Mouse (Mus musculus) forebrain, embryonic 15.5 days (tissue): Measurements from ENCODE around the gene Clec2e. TPM values are rescaled to one million over a fixed set of nuclear protein-coding genes. Genes with fewer than 3 reads are reported as not detected.
"Not testable (repeated sequence)": the region's sequence is repeated elsewhere in the genome, so short reads cannot be mapped to it uniquely, and the experiment has no call there.

ENCODE experiments used
- ATAC-seq: fragments of 200-750 bp; cut with Nextera tagmentation; replicated peaks from 2 replicates; pipeline ENCODE4 v1.8.0; 2017; ENCODE audit warnings: mild to moderate bottlenecking, moderate TSS enrichment, moderate library complexity
- H3K27ac ChIP-seq: fragments of 300-500 bp; sonication (generic); replicated peaks from 2 replicates; pipeline ENCODE4 v1.5.1; 2015; ENCODE audit warnings: mild to moderate bottlenecking, inconsistent platforms
- H3K27me3 ChIP-seq: fragments of 300-500 bp; sonication (generic); 2 replicates; pipeline ENCODE4 v1.6.1; 2015; ENCODE audit warnings: inconsistent platforms
- H3K36me3 ChIP-seq: fragments of 300-500 bp; sonication (generic); 2 replicates; pipeline ENCODE4 v1.6.1; 2015; ENCODE audit warnings: mild to moderate bottlenecking, inconsistent platforms
- H3K4me1 ChIP-seq: fragments of 300-500 bp; sonication (generic); 2 replicates; pipeline ENCODE4 v1.6.1; 2015; ENCODE audit warnings: inconsistent platforms
- H3K4me2 ChIP-seq: fragments of 300-500 bp; sonication (generic); replicated peaks from 2 replicates; pipeline ENCODE4 v1.6.1; 2015; ENCODE audit warnings: mild to moderate bottlenecking, inconsistent platforms
- H3K4me3 ChIP-seq: fragments of 300-500 bp; sonication (generic); 2 replicates; pipeline ENCODE4 v1.5.1; 2015; ENCODE audit warnings: mild to moderate bottlenecking, inconsistent platforms
- H3K9ac ChIP-seq: fragments of 300-500 bp; sonication (generic); replicated peaks from 2 replicates; pipeline ENCODE4 v1.6.1; 2015; ENCODE audit warnings: mild to moderate bottlenecking, inconsistent platforms
- H3K9me3 ChIP-seq: fragments of 300-500 bp; sonication (generic); 2 replicates; pipeline ENCODE4 v1.6.1; 2016; ENCODE audit warnings: inconsistent platforms
- WGBS: fragments of 180-500 bp; shearing (Covaris S2); methylation state at CpG from one replicate; pipeline ENCODE4 v1.1.7; 2015; ENCODE audit warnings: mixed read lengths; 5-methylcytosine and 5-hydroxymethylcytosine counted together
- polyA plus RNA-seq: library from polyadenylated mRNA; unstranded; fragments of >200 nt; fragmentation: Nextera tagmentation; extraction: Ambion mirVana; gene quantifications from 2 replicates; pipeline ENCODE4 v1.2.1, GENCODE M21; 2015

Clec2e gene
- polyA plus RNA-seq = not detected in 2 replicates

DNA sequence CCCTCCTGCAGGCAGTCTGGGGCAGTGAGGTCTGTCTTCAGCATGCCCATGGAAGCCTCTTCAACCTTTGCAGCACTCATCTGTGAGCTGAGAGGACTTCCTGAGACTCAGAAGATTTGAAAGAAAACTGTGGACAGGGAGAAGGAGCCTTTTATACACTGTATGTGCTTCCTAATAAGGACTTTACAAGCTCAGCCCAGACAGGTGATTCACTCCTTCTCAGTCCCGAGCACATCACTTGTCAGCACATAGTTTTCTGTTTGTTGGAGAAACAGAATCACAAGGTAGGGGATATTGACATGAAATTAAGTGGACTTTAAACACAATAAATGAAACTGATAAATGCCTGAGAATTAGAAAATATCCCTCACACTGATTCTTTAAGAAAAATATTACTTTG, at the start of gene Clec2e:
Gene Clec2e (minus strand): TSS at position 120 of the 400 bp plus-strand sequence.
- not testable (repeated sequence) for H3K4me1 ChIP-seq, H3K4me3 ChIP-seq, H3K27ac ChIP-seq, H3K27me3 ChIP-seq, H3K36me3 ChIP-seq, ATAC-seq, H3K9me3 ChIP-seq, H3K4me2 ChIP-seq, H3K9ac ChIP-seq
- 75% methylated on average over 1 of the region's 1 CpGs for WGBS

DNA sequence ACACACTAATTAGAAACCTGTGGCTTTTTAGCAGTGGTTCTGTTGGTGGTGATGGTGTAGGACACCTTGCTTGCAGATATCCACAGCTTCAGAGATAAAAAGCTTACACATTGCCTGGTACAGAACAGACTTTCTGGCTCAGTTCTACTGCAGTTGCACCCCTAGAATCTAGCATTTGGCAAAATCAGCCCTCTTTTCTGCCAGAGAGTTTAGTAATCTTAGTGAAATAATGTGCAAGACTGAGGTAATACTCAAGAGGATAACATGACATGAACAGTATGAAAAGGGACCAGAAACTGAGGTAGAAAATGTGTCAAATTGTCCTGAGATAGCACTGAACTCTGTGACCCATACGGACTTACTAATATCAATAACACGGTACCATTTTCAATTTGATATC, 46.1 kb upstream of the Clec2e start:
- Histone ChIP-seq H3K27me3 (no peaks in the 10 kb centered on the region), H3K4me1 (no peaks in the 10 kb centered on the region), H3K36me3 (no peaks in the 10 kb centered on the region), H3K9me3 (no peaks in the 10 kb centered on the region), H3K9ac (no peak overlapping the region), H3K27ac (no peak overlapping the region), H3K4me3 (no peak overlapping the region), H3K4me2 (no peak overlapping the region)
- 98% methylated on average over 2 of the region's 2 CpGs for WGBS
- ATAC-seq = no peak

- Histone ChIP-seq H3K27ac (no peak overlapping the region), H3K4me2 (no peak overlapping the region), H3K36me3 (no peaks in the 10 kb centered on the region), H3K9ac (no peak overlapping the region), H3K4me1 (no peaks in the 10 kb centered on the region), H3K9me3 (no peaks in the 10 kb centered on the region), H3K4me3 (no peak overlapping the region), H3K27me3 (no peaks in the 10 kb centered on the region)
- 82% methylated on average over 4 of the region's 4 CpGs for WGBS
- ATAC-seq = no peak
These were observed 32.1 kb upstream of the Clec2e start for GRCm38 (mm10) chr6:129132604-129133341.

- ATAC-seq = no peak
- Histone ChIP-seq H3K9ac (no peak overlapping the region), H3K4me3 (no peak overlapping the region), H3K4me1 (no peaks in the 10 kb centered on the region), H3K4me2 (no peak overlapping the region), H3K27ac (no peak overlapping the region), H3K36me3 (no peaks in the 10 kb centered on the region), H3K27me3 (no peaks in the 10 kb centered on the region), H3K9me3 (no peaks in the 10 kb centered on the region)
These were observed 26.1 kb upstream of the Clec2e start for GRCm38 (mm10) chr6:129126861-129127260.

- H3K9ac ChIP-seq, H3K27ac ChIP-seq, ATAC-seq, H3K4me2 ChIP-seq, H3K9me3 ChIP-seq, H3K4me1 ChIP-seq, H3K4me3 ChIP-seq, H3K27me3 ChIP-seq, H3K36me3 ChIP-seq: not testable (repeated sequence)
These were observed 23.8 kb upstream of the Clec2e start for GRCm38 (mm10) chr6:129124531-129124930.

DNA sequence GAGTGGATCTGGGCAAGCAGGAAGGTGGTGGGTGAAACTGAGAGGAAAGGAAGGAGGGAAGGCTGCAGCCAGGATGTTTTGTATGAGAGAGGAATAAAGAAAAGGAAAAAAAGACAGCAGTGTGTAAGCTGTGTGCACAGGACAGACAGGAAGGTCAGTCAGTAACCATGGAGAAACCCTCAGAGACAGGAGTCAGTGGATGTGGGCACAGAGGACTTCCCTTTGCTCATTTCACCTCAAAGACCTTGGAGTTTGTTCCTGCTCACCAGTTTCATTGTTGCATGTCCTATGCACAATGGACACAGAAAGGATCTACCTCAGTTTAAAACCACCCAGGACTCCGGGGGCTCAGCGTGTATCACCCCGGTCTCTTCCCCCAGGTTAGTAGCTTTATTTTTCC, 15.5 kb upstream of the Clec2e start:
- Histone ChIP-seq H3K4me3 (no peak overlapping the region), H3K36me3 (no peaks in the 10 kb centered on the region), H3K4me2 (no peak overlapping the region), H3K4me1 (no peaks in the 10 kb centered on the region), H3K27ac (no peak overlapping the region), H3K9me3 (no peaks in the 10 kb centered on the region), H3K27me3 (no peaks in the 10 kb centered on the region), H3K9ac (no peak overlapping the region)
- no peak for ATAC-seq
- 92% methylated on average over 3 of the region's 3 CpGs for WGBS

GRCm38 (mm10) chr6:129114237-129114636, 13.5 kb upstream of the Clec2e start:
- H3K36me3 ChIP-seq, H3K4me1 ChIP-seq, H3K9me3 ChIP-seq, H3K27me3 ChIP-seq, H3K4me2 ChIP-seq, ATAC-seq, H3K27ac ChIP-seq, H3K9ac ChIP-seq, H3K4me3 ChIP-seq: not testable (repeated sequence)
- 95% methylated on average over 3 of the region's 3 CpGs for WGBS

- H3K4me2 ChIP-seq = no peak overlapping the region
- 73% methylated on average over 1 of the region's 1 CpGs for WGBS
- no peak overlapping the region for H3K27ac ChIP-seq
- H3K4me1 ChIP-seq = no peaks in the 10 kb centered on the region
- ATAC-seq = no peak
- H3K9me3 ChIP-seq = no peaks in the 10 kb centered on the region
- no peak overlapping the region for H3K4me3 ChIP-seq
- H3K36me3 ChIP-seq = no peaks in the 10 kb centered on the region
- no peak overlapping the region for H3K9ac ChIP-seq
- no peaks in the 10 kb centered on the region for H3K27me3 ChIP-seq
These were observed 13.1 kb upstream of the Clec2e start for GRCm38 (mm10) chr6:129113769-129114168.

- no peaks in the 10 kb centered on the region for H3K4me1 ChIP-seq
- H3K4me2 ChIP-seq = no peak overlapping the region
- WGBS = 93% methylated on average over 1 of the region's 1 CpGs
- no peak overlapping the region for H3K4me3 ChIP-seq
- no peak overlapping the region for H3K27ac ChIP-seq
- H3K27me3 ChIP-seq = no peaks in the 10 kb centered on the region
- no peaks in the 10 kb centered on the region for H3K9me3 ChIP-seq
- H3K9ac ChIP-seq = no peak overlapping the region
- ATAC-seq = no peak
- H3K36me3 ChIP-seq = no peaks in the 10 kb centered on the region
These were observed 12.4 kb upstream of the Clec2e start for GRCm38 (mm10) chr6:129113030-129113673.

- no peaks in the 10 kb centered on the region for H3K27me3 ChIP-seq
- H3K4me1 ChIP-seq = no peaks in the 10 kb centered on the region
- H3K27ac ChIP-seq = no peak overlapping the region
- no peak overlapping the region for H3K4me3 ChIP-seq
- no peak for ATAC-seq
- WGBS = 81% methylated on average over 1 of the region's 1 CpGs
- H3K4me2 ChIP-seq = no peak overlapping the region
- no peaks in the 10 kb centered on the region for H3K9me3 ChIP-seq
- H3K9ac ChIP-seq = no peak overlapping the region
- no peaks in the 10 kb centered on the region for H3K36me3 ChIP-seq
These were observed 11.8 kb upstream of the Clec2e start for GRCm38 (mm10) chr6:129112526-129112925.

DNA sequence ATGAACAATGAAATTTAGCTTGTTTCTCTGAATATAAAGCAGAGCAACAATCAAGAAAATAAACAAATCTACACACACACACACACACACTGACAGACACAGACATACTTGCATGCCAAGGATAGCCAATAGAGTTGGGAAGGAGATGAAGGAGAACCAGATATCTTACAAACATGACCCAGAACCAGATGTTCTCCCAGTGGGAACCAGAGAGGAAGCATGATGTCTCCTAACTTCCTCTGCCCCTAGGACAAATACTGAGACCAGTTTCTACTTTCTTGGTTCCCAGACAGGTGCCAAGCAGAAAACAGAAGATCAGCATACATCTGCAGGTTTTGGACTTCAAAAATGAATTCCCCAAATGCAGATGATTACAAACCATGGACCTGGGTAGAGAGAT, 7.2 kb upstream of the Clec2e start:
- no peak for ATAC-seq
- Histone ChIP-seq H3K36me3 (no peaks in the 10 kb centered on the region), H3K9ac (no peak overlapping the region), H3K4me2 (no peak overlapping the region), H3K4me3 (no peak overlapping the region), H3K27ac (no peak overlapping the region), H3K9me3 (no peaks in the 10 kb centered on the region), H3K27me3 (no peaks in the 10 kb centered on the region), H3K4me1 (no peaks in the 10 kb centered on the region)

DNA sequence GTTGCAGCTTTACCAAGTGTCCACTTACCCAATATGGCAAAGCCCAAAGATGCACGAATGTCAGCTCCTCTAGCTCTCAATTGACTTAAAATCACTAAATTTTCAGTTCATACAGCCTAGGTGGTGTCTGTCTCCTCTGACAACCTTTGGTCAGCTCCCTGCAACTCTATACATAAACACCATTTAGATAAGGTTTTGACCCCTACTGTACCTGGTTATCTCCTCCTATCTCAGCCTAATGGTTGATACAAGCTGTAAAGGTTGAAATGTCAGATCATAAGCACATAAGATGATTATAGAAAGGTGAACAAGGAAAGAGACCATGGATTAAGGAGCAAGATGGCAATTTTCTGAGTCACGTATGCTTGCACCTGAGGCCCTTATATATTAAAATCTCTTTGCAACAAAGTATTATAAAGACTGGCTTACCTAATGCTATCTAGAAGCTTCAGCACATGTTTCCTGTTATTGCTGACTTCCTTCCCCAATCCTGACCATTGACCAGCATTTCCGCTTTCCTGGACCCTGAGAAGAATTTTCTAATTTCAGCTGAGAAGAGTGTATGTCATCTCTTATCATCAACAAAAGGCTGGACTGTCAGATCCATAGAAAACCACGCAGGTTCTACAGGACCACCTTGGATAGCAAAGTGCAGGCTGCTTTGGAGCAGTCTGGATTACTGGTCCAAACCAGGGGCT, 2.3 kb upstream of the Clec2e start:
- Histone ChIP-seq H3K27ac (no peak overlapping the region), H3K9ac (no peak overlapping the region), H3K4me1 (no peaks in the 10 kb centered on the region), H3K36me3 (no peaks in the 10 kb centered on the region), H3K9me3 (no peaks in the 10 kb centered on the region), H3K4me2 (no peak overlapping the region), H3K4me3 (no peak overlapping the region), H3K27me3 (no peaks in the 10 kb centered on the region)
- WGBS = 83% methylated on average over 4 of the region's 4 CpGs
- ATAC-seq = no peak
